Mouse (Mus musculus) intestine, embryonic 16.5 days (tissue): ENCODE results near the gene Dzip3. TPM values are rescaled to one million over a fixed set of nuclear protein-coding genes. Genes with fewer than 3 reads are reported as not detected.
A peak's percentile ranks its signal among the peaks of the same experiment; 100 is the strongest.

Source experiments
- ATAC-seq: fragments of 200-750 bp; cut with Nextera tagmentation; 2 replicates; pipeline ENCODE4 v1.8.0; 2017; ENCODE audit warnings: moderate TSS enrichment, moderate library complexity
- H3K27ac ChIP-seq: fragments of 300-500 bp; sonication (generic); 2 replicates; pipeline ENCODE4 v1.5.1; 2014; ENCODE audit warnings: mild to moderate bottlenecking, low read length
- H3K27me3 ChIP-seq: fragments of 300-500 bp; sonication (generic); replicated peaks from 2 replicates; pipeline ENCODE4 v1.6.1; 2014; ENCODE audit warnings: low read length, control low read depth, mixed read lengths; ENCODE audit not compliant: control insufficient read depth, insufficient read depth
- H3K36me3 ChIP-seq: fragments of 300-500 bp; sonication (generic); 2 replicates; pipeline ENCODE4 v1.6.1; 2014; ENCODE audit warnings: low read length, control low read depth; ENCODE audit not compliant: control insufficient read depth, insufficient read depth
- H3K4me1 ChIP-seq: fragments of 300-500 bp; sonication (generic); 2 replicates; pipeline ENCODE4 v1.6.1; 2014; ENCODE audit warnings: low read length, control low read depth, mixed read lengths; ENCODE audit not compliant: control insufficient read depth, insufficient read depth
- H3K4me2 ChIP-seq: fragments of 300-500 bp; sonication (generic); 2 replicates; pipeline ENCODE4 v1.6.1; 2014; ENCODE audit warnings: low read depth, low read length, control low read depth
- H3K4me3 ChIP-seq: fragments of 300-500 bp; sonication (generic); 2 replicates; pipeline ENCODE4 v1.5.1; 2014; ENCODE audit warnings: mild to moderate bottlenecking, low read length
- H3K9ac ChIP-seq: fragments of 300-500 bp; sonication (generic); 2 replicates; pipeline ENCODE4 v1.6.1; 2014; ENCODE audit warnings: low read depth, low read length
- H3K9me3 ChIP-seq: fragments of 300-500 bp; sonication (generic); 2 replicates; pipeline ENCODE4 v1.6.1; 2016; ENCODE audit warnings: low read length, control low read depth; ENCODE audit not compliant: control insufficient read depth
- WGBS: fragments of 180-500 bp; shearing (Covaris S2); extraction: QIAGEN DNeasy Blood & Tissue Kit; methylation state at CpG from one replicate; pipeline ENCODE4 v1.1.7; 2014; 5-methylcytosine and 5-hydroxymethylcytosine counted together
- polyA plus RNA-seq: library from polyadenylated mRNA; unstranded; fragments of >200 nt; fragmentation: Nextera tagmentation; extraction: Ambion mirVana; gene quantifications from 2 replicates; pipeline ENCODE4 v1.2.1, GENCODE M21; 2015

Dzip3 gene
- polyA plus RNA-seq, 1 experiment from 2014 or later = 13.2 TPM

- H3K4me1 ChIP-seq = peaks cover 2% of the 10 kb centered on the region; the same call in 1 of the 2 replicates
- H3K36me3 ChIP-seq = no peaks in the 10 kb centered on the region
- H3K27ac ChIP-seq = no peak overlapping the region
- ATAC-seq = no peak
- H3K27me3 ChIP-seq = no peaks in the 10 kb centered on the region
- no peaks in the 10 kb centered on the region for H3K9me3 ChIP-seq
- 23% methylated on average over 10 of the region's 10 CpGs for WGBS
- peak overlapping the region; percentile 55 for H3K4me2 ChIP-seq
- peak overlapping the region; percentile 77 for H3K4me3 ChIP-seq
- H3K9ac ChIP-seq = no peak overlapping the region; the same call in 1 of the 2 replicates
Measured at GRCm38 (mm10) chr16:48992437-48993230, 1.3 kb downstream of the Dzip3 start.

GRCm38 (mm10) chr16:48989700-48990099 lies 4.3 kb downstream of the Dzip3 start:
- Histone ChIP-seq H3K9ac (no peak overlapping the region), H3K4me3 (no peak overlapping the region), H3K4me2 (no peak overlapping the region), H3K4me1 (peaks cover 2% of the 10 kb centered on the region; the same call in 1 of the 2 replicates), H3K9me3 (no peaks in the 10 kb centered on the region), H3K36me3 (no peaks in the 10 kb centered on the region), H3K27me3 (no peaks in the 10 kb centered on the region), H3K27ac (no peak overlapping the region)
- no peak for ATAC-seq

GRCm38 (mm10) chr16:48985034-48985627 lies 8.8 kb downstream of the Dzip3 start:
- Histone ChIP-seq H3K36me3 (no peaks in the 10 kb centered on the region), H3K4me3 (no peak overlapping the region), H3K9ac (no peak overlapping the region), H3K27me3 (no peaks in the 10 kb centered on the region), H3K4me1 (no peaks in the 10 kb centered on the region), H3K9me3 (no peaks in the 10 kb centered on the region), H3K4me2 (no peak overlapping the region), H3K27ac (no peak overlapping the region)
- no peak for ATAC-seq
- WGBS = 61% methylated on average over 5 of the region's 5 CpGs

GRCm38 (mm10) chr16:48979965-48980364 lies 14.0 kb downstream of the Dzip3 start:
- Histone ChIP-seq H3K9ac (no peak overlapping the region), H3K27ac (no peak overlapping the region), H3K4me1 (no peaks in the 10 kb centered on the region), H3K36me3 (no peaks in the 10 kb centered on the region), H3K27me3 (no peaks in the 10 kb centered on the region), H3K4me3 (no peak overlapping the region), H3K4me2 (no peak overlapping the region), H3K9me3 (no peaks in the 10 kb centered on the region)
- ATAC-seq = no peak

- 96% methylated on average over 1 of the region's 1 CpGs for WGBS
- H3K4me3 ChIP-seq = no peak overlapping the region
- H3K9me3 ChIP-seq = no peaks in the 10 kb centered on the region
- no peak overlapping the region for H3K4me2 ChIP-seq
- ATAC-seq = no peak
- H3K4me1 ChIP-seq = no peaks in the 10 kb centered on the region
- no peak overlapping the region for H3K9ac ChIP-seq
- no peak overlapping the region for H3K27ac ChIP-seq
- no peaks in the 10 kb centered on the region for H3K27me3 ChIP-seq
- no peaks in the 10 kb centered on the region for H3K36me3 ChIP-seq
Measured at GRCm38 (mm10) chr16:48973548-48973947, 20.4 kb downstream of the Dzip3 start.

- H3K4me1 ChIP-seq = no peaks in the 10 kb centered on the region
- H3K9ac ChIP-seq = no peak overlapping the region
- no peak for ATAC-seq
- no peaks in the 10 kb centered on the region for H3K9me3 ChIP-seq
- H3K27me3 ChIP-seq = no peaks in the 10 kb centered on the region
- no peaks in the 10 kb centered on the region for H3K36me3 ChIP-seq
- no peak overlapping the region for H3K4me2 ChIP-seq
- WGBS = 95% methylated on average over 2 of the region's 2 CpGs
- H3K27ac ChIP-seq = no peak overlapping the region
- H3K4me3 ChIP-seq = no peak overlapping the region
Measured at GRCm38 (mm10) chr16:48972996-48973395, 21.0 kb downstream of the Dzip3 start.

GRCm38 (mm10) chr16:48941805-48942204 lies 52.2 kb downstream of the Dzip3 start:
- ATAC-seq = no peak
- H3K36me3 ChIP-seq = no peaks in the 10 kb centered on the region; the same call in 1 of the 2 replicates
- H3K4me2 ChIP-seq = no peak overlapping the region

GRCm38 (mm10) chr16:48923724-48924123 lies 70.2 kb downstream of the Dzip3 start:
- H3K9ac ChIP-seq = no peak overlapping the region
- ATAC-seq = no peak
- H3K4me2 ChIP-seq = no peak overlapping the region
- H3K4me3 ChIP-seq = no peak overlapping the region
- no peaks in the 10 kb centered on the region for H3K4me1 ChIP-seq
- H3K9me3 ChIP-seq = no peaks in the 10 kb centered on the region
- H3K27me3 ChIP-seq = no peaks in the 10 kb centered on the region
- 88% methylated on average over 1 of the region's 1 CpGs for WGBS
- peaks cover 7% of the 10 kb centered on the region; the same call in 1 of the 2 replicates for H3K36me3 ChIP-seq
- no peak overlapping the region for H3K27ac ChIP-seq

More at GRCm38 (mm10) chr16:48941805-48942204, 52.2 kb downstream of the Dzip3 start:
- WGBS = 69% methylated on average over 1 of the region's 1 CpGs
- Histone ChIP-seq H3K4me1 (no peaks in the 10 kb centered on the region), H3K9me3 (no peaks in the 10 kb centered on the region), H3K4me3 (no peak overlapping the region), H3K27me3 (no peaks in the 10 kb centered on the region), H3K9ac (no peak overlapping the region), H3K27ac (no peak overlapping the region)

- Histone ChIP-seq H3K4me2 (no peak overlapping the region), H3K4me1 (no peaks in the 10 kb centered on the region), H3K27me3 (no peaks in the 10 kb centered on the region), H3K27ac (no peak overlapping the region), H3K36me3 (no peaks in the 10 kb centered on the region), H3K9me3 (no peaks in the 10 kb centered on the region), H3K9ac (no peak overlapping the region), H3K4me3 (no peak overlapping the region)
- WGBS = 93% methylated on average over 3 of the region's 3 CpGs
- no peak for ATAC-seq
Measured at GRCm38 (mm10) chr16:48913206-48913605, 80.8 kb downstream of the Dzip3 start.
